Mouse (Mus musculus): ENCODE results near the gene Prrc2c.
"Not testable (repeated sequence)": the region's sequence is repeated elsewhere in the genome, so short reads cannot be mapped to it uniquely, and the experiment has no call there.

Prrc2c gene

GRCm38 (mm10) chr1:162665486-162666174 lies 74.7 kb downstream of the Prrc2c start:
- no peak for DNase-seq

- DNase-seq, result peak; percentile 52
These were observed 75.4 kb downstream of the Prrc2c start for GRCm38 (mm10) chr1:162664826-162665475.

GRCm38 (mm10) chr1:162660276-162660860 lies 80.0 kb downstream of the Prrc2c start:
- no peak for DNase-seq

- DNase-seq, result no peak
These were observed 82.2 kb downstream of the Prrc2c start, which contains the start of gene Myocos for GRCm38 (mm10) chr1:162658119-162658518. Myocos (minus strand) TSS chr1:162658219.

- DNase-seq, result no peak
These were observed 91.9 kb downstream of the Prrc2c start for GRCm38 (mm10) chr1:162648416-162648815.

- DNase-seq, result no peak
These were observed 94.2 kb downstream of the Prrc2c start for GRCm38 (mm10) chr1:162646083-162646686.

- peak; percentile 57 for DNase-seq
These were observed 96.6 kb downstream of the Prrc2c start for GRCm38 (mm10) chr1:162643752-162644151.

GRCm38 (mm10) chr1:162642591-162642990 lies 97.8 kb downstream of the Prrc2c start:
- no peak for DNase-seq

GRCm38 (mm10) chr1:162639861-162640260 lies 100.5 kb downstream of the Prrc2c start:
- DNase-seq, result no peak

GRCm38 (mm10) chr1:162639051-162639750 lies 101.2 kb downstream of the Prrc2c start, which contains the start of gene Myoc:
Myoc (plus strand) TSS chr1:162639155.
- DNase-seq, result no peak

GRCm38 (mm10) chr1:162638535-162638934 lies 101.8 kb downstream of the Prrc2c start:
- no peak for DNase-seq

GRCm38 (mm10) chr1:162636516-162636915 lies 103.8 kb downstream of the Prrc2c start:
- no peak for DNase-seq

GRCm38 (mm10) chr1:162635291-162635931 lies 104.9 kb downstream of the Prrc2c start:
- DNase-seq, result not testable (repeated sequence)

- not testable (repeated sequence) for DNase-seq
These were observed 112.0 kb downstream of the Prrc2c start for GRCm38 (mm10) chr1:162628326-162628725.

GRCm38 (mm10) chr1:162627821-162628220 lies 112.5 kb downstream of the Prrc2c start:
- DNase-seq, result not testable (repeated sequence)

GRCm38 (mm10) chr1:162625229-162625628 lies 115.1 kb downstream of the Prrc2c start:
- DNase-seq, result no peak

- DNase-seq, result no peak
These were observed 116.5 kb downstream of the Prrc2c start for GRCm38 (mm10) chr1:162623895-162624294.

All from right cerebral cortex, postnatal 25 days (tissue).